Mouse (Mus musculus) naive thymus-derived CD4-positive, alpha-beta T cell, adult 5 months (primary cell): ENCODE results near the gene Zfpm1. TPM values are rescaled to one million over a fixed set of nuclear protein-coding genes. Genes with fewer than 3 reads are reported as not detected.

Experiments
- polyA plus RNA-seq: library from polyadenylated mRNA; unstranded; fragments of 100-300 nt; shearing (Covaris generic); gene quantifications from one replicate; pipeline ENCODE4 v1.2.1, GENCODE M21; 2017

The Zfpm1 gene
- polyA plus RNA-seq: 31.8 TPM

DNA sequence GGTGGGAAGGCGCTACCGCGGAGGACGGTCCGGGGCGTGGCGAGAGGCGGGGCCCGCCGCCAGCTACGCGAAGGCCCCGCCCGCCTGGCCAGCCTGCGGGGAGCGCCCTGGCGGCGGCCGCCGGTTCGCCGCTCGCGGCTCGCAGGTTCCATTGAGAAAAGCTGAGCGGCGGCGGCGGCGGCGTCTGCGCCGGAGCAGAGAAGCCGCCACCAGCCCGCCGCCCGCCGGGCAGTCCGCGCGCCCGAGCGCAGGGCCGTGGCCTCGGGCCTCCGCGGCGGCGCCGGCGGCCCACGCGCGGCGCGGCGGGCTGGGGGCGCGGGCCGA, at the start of gene Zfpm1:
Gene Zfpm1, plus strand, starts transcription at position 107 of the 324 bp plus-strand sequence.

DNA sequence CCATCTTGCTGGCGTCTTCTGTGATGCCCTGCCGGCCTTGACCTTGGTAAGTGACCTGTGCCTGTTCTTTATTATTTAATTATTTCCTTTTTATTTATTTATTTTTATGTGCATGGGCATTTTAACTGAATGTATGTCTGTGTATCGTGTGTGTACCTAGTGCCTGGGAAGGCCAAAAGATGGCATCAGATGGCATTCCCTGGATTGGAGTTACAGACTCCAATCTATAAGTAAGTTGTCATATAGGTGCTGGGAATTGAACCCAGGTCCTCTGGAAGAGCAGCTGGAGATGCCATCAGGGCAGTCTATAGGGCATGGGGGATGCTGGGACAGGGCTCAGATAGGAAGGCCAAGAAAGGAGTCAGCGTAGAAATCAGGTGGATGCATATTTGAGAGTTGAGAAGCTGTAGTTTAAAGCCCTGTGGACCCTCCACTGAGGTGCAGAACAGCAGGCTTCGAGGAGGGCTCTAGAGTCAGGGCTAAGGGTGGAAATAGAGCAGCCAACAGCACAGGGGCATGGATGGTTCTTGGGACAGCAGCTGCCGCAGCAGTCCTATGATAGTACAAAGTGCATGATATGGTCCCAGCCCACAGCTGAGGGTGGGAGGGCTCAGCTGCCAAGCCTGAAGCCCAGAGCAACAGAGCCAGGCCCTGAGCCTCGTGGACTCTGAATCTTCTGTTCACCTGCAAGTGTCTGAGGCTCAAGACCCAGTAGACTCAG, 78.9 kb downstream of the Zfpm1 start, which contains the start of gene Trhr2:
Gene Trhr2, minus strand, starts transcription at position 51 of the 721 bp plus-strand sequence.

DNA sequence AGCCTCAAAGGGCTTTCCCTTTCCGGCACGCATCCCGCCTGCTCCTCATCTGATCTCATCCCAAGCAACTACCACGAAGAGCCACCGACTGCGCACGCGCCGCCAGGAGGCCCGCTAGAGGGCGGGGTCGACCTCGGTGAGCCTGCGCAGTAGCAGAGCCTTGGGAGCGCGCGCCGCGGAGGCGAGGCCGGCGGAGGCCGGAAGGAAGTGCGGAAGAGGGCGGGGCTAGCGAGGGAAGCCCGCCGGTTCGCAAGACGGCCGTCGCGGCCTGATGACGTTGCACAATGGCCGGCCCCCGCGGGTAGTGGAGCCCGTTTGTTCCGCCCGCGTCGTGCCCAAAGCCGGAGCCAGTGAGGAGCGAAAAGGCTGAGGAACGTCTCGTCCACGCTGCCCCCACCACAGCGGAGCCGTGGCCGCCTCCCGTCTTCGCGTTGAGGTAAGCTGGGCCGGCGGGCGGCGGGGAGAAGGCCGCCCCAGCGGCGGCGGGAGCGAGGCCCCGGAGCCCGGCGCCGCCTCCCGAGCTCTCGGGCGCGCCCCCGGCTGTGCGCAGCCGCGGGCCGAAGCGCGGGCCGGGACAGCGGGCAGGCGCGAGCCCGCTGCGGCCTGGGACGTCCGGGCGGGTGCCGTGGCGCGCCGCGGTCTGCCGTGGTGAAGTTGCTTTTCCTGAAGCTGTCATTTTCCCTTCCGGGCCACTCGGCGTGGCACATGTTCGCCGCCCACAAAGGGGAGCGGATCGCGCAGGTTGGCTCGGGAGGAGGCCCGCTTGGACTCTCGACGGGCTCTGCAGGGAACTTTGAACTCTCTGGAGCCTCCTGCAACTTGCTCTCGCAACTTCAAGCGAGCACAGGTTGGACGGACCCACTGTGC, 94.7 kb downstream of the Zfpm1 start, which contains the start of gene Zc3h18:
Gene Zc3h18, plus strand, starts transcription at position 245 of the 867 bp plus-strand sequence.

Other genes with a start within 250 kb of the Zfpm1 start
- not detected for gene Trhr2, start 78.6 kb downstream of the Zfpm1 start, polyA plus RNA-seq
- gene Zc3h18, start 94.5 kb downstream of the Zfpm1 start, polyA plus RNA-seq: 61.1 TPM
- gene Il17c, start 139.9 kb downstream of the Zfpm1 start, polyA plus RNA-seq: not detected
- gene Cyba, start 150.8 kb downstream of the Zfpm1 start, polyA plus RNA-seq: 326 TPM
- 10.9 TPM for gene Mvd, start 161.3 kb downstream of the Zfpm1 start, polyA plus RNA-seq
- gene Snai3, start 178.6 kb downstream of the Zfpm1 start, polyA plus RNA-seq: 2.1 TPM
- 159 TPM for gene Rnf166, start 193.9 kb downstream of the Zfpm1 start, polyA plus RNA-seq
- gene Ctu2, start 194.0 kb downstream of the Zfpm1 start, polyA plus RNA-seq: 64.6 TPM